Mouse (Mus musculus): Measurements from ENCODE around the gene C3ar1. TPM values are rescaled to one million over a fixed set of nuclear protein-coding genes. Genes with fewer than 3 reads are reported as not detected.
A peak's percentile ranks its signal among the peaks of the same experiment; 100 is the strongest.

The C3ar1 gene
- total and polyA plus RNA-seq, 3 experiments, result 1.9 to 3.7 (median 2.5) TPM

- Histone ChIP-seq H3K9ac (ENCODE audit: low read depth, low read length) (peak within 1 kb of the TSS; percentile 80), H3K27ac (peak within 1 kb of the TSS; percentile 8), H3K79me2 (replicated peaks; ENCODE audit: control insufficient read depth, insufficient read depth, low read length) (no peaks in the 10 kb centered on the region), H3K27me3 (ENCODE audit: control insufficient read depth, insufficient read depth, low read length) (no peaks in the 10 kb centered on the region), H3K4me3 (peak within 1 kb of the TSS; percentile 50), H3K4me1 (ENCODE audit: control insufficient read depth, insufficient read depth, low read length) (peaks cover 3% of the 10 kb centered on the region), H3K36me3 (ENCODE audit: control insufficient read depth, insufficient read depth, low read length) (no peaks in the 10 kb centered on the region)
- intact Hi-C loops (cut with DNase I), result loop anchor here (5.0 kb wide), 1 partner anchor 59 kb away; no protein-coding TSS in a partner anchor
- peak; percentile 75 to 77 for DNase-seq
- WGBS, result under 1% methylated on average over 45 of the region's 46 CpGs
- TF ChIP-seq EP300 (IDR thresholded peaks at IDR 0.05; ENCODE audit: insufficient read depth, low read depth, low read length), result no peak
These were observed 54.6 kb downstream of the C3ar1 start, which contains the start of gene Slc2a3 for GRCm38 (mm10) chr6:122801301-122801800. Gene Slc2a3 (minus strand): TSS chr6:122801640.

- Histone ChIP-seq H3K27me3 (ENCODE audit: control insufficient read depth, insufficient read depth, low read length) (no peaks in the 10 kb centered on the region), H3K9ac (ENCODE audit: low read depth, low read length) (peak overlapping the region; percentile 80), H3K4me1 (ENCODE audit: control insufficient read depth, insufficient read depth, low read length) (peaks cover 3% of the 10 kb centered on the region), H3K79me2 (replicated peaks; ENCODE audit: control insufficient read depth, insufficient read depth, low read length) (no peaks in the 10 kb centered on the region), H3K36me3 (ENCODE audit: control insufficient read depth, insufficient read depth, low read length) (no peaks in the 10 kb centered on the region), H3K4me3 (peak overlapping the region; percentile 50), H3K27ac (peak overlapping the region; percentile 8)
- TF ChIP-seq CTCF (IDR thresholded peaks at IDR 0.05) (no peak), EP300 (IDR thresholded peaks at IDR 0.05; ENCODE audit: insufficient read depth, low read depth, low read length) (no peak), POLR2A (IDR thresholded peaks at IDR 0.05; ENCODE audit: insufficient read depth, low read depth, low read length) (no peak)
- intact Hi-C loops (cut with DNase I), result loop anchor here (5.0 kb wide), 1 partner anchor 58 kb away; no protein-coding TSS in a partner anchor
- 42% methylated on average over 10 of the region's 10 CpGs for WGBS
- DNase-seq, result no peak
These were observed 55.2 kb downstream of the C3ar1 start for GRCm38 (mm10) chr6:122800640-122801300.

Small RNA genes lying within 50 kb of the gene (microRNA-seq; reads per million reads assigned to microRNA genes)
- 0 reads per million in 2 experiments for gene Mir7231

Other genes starting within 250 kb of the C3ar1 start
- gene Gdf3, start 246.1 kb downstream of the C3ar1 start, total RNA-seq (2021), result not detected
- gene Gdf3, start 246.1 kb downstream of the C3ar1 start, polyA plus RNA-seq (2012; rRNA removed), result not detected in 2 replicates
- not detected for gene Dppa3, start 229.8 kb downstream of the C3ar1 start, total RNA-seq (2021)
- not detected in 2 replicates for gene Dppa3, start 229.8 kb downstream of the C3ar1 start, polyA plus RNA-seq (2012; rRNA removed)
- gene Nanog, start 148.7 kb downstream of the C3ar1 start, total RNA-seq (2021), result not detected
- gene Nanog, start 148.7 kb downstream of the C3ar1 start, polyA plus RNA-seq (2012; rRNA removed), result not detected in 2 replicates
- gene Slc2a3, start 54.5 kb downstream of the C3ar1 start, total RNA-seq (2021), result 1 to 10 TPM; 1.6 to 4.7 TPM
- 3.0 and 3.3 TPM in 2 replicates for gene Slc2a3, start 54.5 kb downstream of the C3ar1 start, polyA plus RNA-seq (2012; rRNA removed)
- gene Foxj2, start 36.2 kb downstream of the C3ar1 start, total RNA-seq (2021), result 10 to 100 TPM; 35.2 to 36.3 TPM
- gene Foxj2, start 36.2 kb downstream of the C3ar1 start, polyA plus RNA-seq (2012; rRNA removed), result 19.8 and 20.7 TPM in 2 replicates
- gene Necap1, start 18.3 kb upstream of the C3ar1 start, total RNA-seq (2021), result 10 to 100 TPM; 20.7 to 22.6 TPM
- 16.2 and 25.2 TPM in 2 replicates for gene Necap1, start 18.3 kb upstream of the C3ar1 start, polyA plus RNA-seq (2012; rRNA removed)
- 1 to 10 TPM; 3.8 to 4.4 TPM for gene Clec4a1, start 65.7 kb upstream of the C3ar1 start, total RNA-seq (2021)
- 3.4 and 3.6 TPM in 2 replicates for gene Clec4a1, start 65.7 kb upstream of the C3ar1 start, polyA plus RNA-seq (2012; rRNA removed)
- gene Clec4a3, start 96.4 kb upstream of the C3ar1 start, total RNA-seq (2021), result 1 to 10 TPM; 2.6 to 3.1 TPM
- 1.7 and 2.1 TPM in 2 replicates for gene Clec4a3, start 96.4 kb upstream of the C3ar1 start, polyA plus RNA-seq (2012; rRNA removed)
- not detected for gene Clec4a4, start 134.2 kb upstream of the C3ar1 start, total RNA-seq (2021)
- not detected in 2 replicates for gene Clec4a4, start 134.2 kb upstream of the C3ar1 start, polyA plus RNA-seq (2012; rRNA removed)
- under 1 TPM in 1 of 2 experiments, not detected in 1; 0.42 TPM for gene Clec4b1, start 193.8 kb upstream of the C3ar1 start, total RNA-seq (2021)
- gene Clec4b1, start 193.8 kb upstream of the C3ar1 start, polyA plus RNA-seq (2012; rRNA removed), result 0.82 and 1.4 TPM in 2 replicates

Measured in heart, adult 2 months (tissue).